Mouse (Mus musculus) testis, postnatal 10 days (tissue): ENCODE results near the gene Gm49380.

Experiments used
- DNase-seq: peaks from one replicate; pipeline ENCODE4 v3.0.0; 2021; ENCODE audit warnings: low spot score

Gene Gm49380

DNA sequence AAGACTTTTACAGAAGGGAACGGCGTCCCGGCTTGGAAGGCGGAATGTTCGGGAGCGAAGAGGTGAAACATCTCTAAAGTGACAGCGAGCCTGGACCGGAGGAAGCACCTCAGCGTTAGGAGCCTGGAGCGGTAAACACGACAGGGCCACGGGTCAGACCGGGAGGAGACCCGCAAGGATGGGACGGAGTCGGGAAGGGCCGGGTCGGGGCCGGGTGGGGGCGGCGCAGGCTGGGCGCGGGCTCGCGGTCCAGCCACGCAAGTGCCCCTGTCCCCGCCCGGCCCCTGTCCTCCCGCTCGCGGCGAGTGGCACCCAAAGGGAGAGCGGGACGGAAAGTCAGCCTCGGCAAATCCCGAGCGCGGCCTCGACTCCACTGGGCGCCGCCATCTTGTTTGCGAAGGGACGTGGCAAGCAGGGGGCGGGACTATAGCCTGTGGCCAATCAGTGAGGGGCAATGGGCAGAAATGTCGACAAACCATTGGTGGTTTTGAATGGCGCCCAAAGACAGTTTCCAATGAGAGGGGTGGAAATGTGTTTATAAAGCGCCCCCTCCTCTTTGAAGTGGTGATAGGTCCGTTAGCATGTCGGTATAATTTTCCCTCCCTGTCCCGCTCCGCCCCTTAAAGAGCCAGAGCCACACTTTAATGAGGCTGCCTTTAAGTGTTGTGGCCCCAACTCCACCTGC lies at the start of gene Gm49380, which contains the start of gene Rnf26:
Gm49380 (minus strand) TSS at position 396 of the 685 bp plus-strand sequence.
Rnf26 (minus strand) TSS at position 413 of the 685 bp plus-strand sequence.
- peak; percentile 98 for DNase-seq

DNA sequence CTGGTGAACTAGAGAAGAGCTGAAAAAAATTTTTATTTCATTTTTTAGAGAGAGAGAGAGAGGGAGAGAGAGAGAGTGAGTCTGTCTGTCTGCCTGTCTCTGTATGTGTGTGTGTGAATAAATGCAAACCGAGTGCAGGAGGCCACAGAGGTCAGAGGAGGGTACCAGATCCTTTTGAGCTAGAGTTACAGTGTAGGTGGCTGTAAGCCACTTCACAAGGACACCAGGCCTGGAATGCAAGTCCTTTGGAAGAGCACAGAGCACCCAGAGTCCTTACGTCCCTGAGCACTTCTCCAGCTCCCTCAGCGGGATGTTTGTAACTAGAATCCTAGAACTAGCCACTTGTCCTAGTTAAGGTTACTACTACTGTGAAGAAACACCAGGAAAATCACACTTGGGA lies 46.6 kb upstream of the Gm49380 start:
- no peak for DNase-seq

DNA sequence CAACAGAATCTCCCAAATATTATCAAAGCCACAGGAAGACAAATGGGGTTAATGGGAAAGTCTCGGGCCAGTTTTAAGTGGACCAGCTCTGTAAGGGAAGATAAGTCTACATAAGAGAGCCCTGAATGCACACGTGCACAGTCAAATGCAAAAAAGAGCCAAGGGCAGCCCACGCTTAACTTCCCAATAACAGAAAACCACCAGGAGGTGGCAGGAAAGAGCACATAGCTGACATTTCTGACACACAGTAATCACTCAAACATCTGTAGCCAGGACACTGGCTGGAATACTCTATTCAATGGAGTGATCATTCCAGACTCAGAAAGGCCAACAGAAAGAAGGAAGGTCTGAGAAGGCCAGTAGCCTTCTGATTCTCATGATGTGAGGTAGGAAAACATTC lies 34.0 kb upstream of the Gm49380 start:
- no peak for DNase-seq

DNA sequence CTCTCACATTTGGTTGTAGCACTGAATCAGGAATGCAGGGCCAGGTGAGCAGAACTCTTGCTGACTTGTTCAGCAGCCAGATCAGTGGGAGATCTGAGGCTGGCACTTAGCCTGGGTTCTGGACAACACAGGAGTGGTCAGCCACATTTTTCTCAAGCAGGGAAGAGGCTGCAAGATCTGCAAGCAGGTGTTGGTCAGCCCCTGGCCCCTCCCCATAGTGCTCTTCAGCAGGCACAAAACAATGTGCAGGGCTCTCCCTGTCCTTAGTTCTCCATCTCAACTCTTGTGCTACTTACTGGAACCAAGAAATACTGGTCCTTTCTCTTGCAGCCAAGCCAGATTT lies 31.4 kb upstream of the Gm49380 start:
- no peak for DNase-seq

DNA sequence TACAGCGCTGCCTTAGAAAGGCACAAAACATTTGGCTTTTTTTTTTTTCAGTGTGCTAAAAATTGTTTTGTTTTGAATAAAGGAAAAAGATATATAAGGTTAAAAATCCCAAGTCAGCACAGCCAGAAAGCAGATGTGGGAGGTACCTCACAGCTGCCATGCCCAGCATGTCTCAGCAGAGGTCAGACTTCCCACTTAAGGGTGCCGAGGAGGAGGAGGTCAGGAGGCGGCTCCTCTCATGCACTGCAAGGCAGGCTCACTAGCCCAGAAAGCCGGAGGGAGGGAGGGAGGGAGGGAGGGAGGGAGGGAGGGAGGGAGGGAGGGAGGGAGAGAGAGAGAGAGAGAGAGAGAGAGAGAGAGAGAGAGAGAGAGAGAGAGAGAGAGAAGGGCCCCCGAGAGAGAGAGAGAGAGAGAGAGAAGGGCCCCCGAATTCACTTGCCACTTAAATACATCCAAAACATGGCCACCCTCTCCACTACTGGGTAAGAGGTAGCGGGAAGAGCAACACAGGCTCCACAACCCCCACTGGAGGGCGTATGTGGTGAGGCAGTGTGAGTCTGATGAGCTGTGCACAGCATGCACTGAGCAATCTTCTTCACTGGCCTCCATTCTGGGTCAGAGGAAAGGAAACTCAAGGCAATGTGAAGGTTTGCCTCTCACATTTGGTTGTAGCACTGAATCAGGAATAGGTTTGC lies 30.9 kb upstream of the Gm49380 start:
- DNase-seq = no peak

DNA sequence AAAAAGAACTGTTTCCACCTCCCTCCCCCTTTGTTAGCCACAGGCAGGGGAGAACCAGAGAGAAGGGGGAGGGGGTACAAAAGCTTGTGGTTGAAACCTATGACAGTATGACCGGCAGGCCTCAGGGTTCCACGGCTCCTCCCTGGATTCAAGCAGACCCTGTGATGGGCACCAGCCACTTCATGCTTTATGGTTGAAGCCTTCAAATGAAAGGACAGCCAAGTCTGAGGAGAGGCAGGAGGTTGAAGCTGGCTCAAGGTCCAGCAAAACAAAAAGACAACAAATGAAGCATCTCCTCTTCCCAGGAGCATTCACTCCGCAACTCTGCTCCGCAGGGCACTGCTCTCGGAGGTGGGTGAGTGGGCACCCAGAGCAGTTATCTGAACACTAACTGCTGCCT lies 30.1 kb upstream of the Gm49380 start:
- DNase-seq = no peak

DNA sequence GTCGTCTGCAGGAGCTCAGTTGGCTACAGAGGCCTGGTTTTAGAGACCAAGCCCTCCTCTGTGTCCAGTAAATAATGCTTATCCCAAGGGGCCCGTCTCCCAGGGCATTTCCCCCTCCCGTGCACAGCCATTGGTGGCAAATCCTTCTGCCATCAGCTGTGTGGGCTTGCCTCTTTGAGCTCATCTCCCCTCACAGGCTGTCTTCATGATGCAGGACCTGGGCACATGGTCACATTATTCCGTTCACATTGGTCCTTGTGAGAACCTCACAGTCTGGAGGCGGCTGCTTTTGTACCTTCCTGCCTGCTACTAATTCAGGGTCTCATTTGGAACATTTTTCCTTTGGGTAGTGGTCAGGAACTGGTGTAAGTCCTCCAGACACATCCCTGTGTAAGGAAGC lies 28.7 kb upstream of the Gm49380 start:
- no peak for DNase-seq

DNA sequence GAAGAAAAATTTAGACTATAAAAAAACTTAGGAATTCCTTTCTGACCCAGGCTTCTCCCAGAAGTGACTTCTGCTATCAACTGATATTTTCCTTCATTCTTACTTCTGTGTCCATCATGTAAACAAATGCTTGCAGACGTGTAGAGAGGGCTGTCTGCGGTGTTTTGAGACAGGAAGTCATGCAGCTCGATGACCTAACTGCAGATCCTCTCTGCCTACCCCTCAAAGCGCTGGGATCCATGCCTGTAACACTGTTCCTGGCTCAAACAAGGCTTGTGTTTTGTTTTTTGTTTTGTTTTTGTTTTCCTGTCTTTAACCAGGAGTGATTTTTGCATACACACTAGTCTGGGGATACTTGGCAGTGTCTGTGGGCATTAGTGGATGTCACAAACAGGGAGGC lies 24.5 kb upstream of the Gm49380 start:
- DNase-seq = no peak

DNA sequence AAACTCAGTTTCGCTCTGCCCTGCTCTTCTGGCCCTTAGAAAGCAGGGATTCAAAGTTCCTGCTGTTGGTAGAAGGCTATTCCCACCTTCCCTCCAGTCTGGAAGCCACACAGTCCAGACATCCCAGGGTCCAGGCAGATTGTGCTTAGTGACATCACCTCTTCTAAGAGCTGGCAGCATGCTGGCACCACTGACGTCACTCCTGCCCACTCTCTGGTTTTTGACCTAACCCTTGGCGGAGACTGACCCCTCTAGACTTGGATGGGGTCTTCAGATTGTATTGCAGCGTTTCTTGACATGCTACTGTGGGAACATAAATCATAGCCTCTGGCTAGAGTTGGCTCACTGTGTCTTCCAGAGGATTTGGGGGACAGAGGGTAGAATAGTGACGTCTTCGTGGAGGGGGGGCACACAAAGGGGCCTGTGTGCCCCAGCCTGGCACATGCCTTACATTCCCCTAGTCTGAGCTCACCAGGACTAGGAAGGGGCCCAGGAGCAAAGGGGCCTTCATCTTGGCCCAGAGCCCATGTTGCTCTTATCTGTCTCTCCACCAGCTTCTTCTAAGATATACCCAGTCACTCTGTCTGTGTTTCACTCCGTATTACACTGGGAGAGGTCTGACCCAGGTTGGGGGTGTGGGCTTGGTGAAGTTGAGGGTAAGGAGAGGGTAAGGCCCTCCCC lies 22.6 kb upstream of the Gm49380 start:
- DNase-seq = no peak

DNA sequence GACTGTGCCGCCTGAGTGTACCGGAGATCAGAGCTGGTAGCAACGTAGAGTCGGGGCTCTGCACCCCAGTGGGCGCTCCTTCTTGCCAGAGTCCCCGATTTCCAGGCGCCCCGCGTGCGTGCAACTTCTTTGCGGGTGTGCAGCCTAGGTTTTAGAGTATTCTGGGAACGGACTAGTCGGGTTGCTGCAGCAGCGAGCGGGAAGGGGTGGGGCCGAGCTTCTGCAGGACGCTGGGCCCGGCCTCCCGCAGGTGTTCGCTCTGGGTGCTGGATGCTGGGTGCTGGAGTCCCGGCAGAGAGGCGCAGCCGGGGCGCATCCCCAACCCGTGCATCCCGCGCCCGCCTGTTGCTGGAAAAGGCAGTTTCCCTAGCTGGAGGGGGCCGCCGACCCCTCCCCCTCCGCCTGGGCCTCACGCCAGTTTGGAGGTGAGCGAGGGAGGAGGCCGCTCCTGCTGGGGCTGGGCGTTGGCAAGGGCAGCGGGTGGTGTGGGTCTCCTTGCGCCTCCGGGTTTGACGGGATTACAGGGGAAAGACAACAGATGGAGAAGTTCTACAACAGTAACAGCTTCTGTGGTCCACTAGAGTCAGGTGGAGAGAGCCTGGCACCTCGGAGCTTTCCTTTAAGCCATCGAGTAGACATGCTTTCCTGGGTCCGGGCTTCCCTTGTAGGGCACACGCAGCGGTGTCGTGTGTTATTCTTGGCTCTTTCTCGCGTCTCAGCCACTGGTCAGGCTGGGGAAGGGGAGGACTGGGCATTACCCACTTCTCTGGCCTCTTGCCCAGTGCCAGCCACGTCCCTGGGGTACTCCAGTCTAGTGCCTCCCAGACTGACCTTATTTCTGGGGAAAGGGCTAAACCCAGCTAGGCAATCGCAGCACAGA lies 21.8 kb upstream of the Gm49380 start:
- peak; percentile 79 for DNase-seq

DNA sequence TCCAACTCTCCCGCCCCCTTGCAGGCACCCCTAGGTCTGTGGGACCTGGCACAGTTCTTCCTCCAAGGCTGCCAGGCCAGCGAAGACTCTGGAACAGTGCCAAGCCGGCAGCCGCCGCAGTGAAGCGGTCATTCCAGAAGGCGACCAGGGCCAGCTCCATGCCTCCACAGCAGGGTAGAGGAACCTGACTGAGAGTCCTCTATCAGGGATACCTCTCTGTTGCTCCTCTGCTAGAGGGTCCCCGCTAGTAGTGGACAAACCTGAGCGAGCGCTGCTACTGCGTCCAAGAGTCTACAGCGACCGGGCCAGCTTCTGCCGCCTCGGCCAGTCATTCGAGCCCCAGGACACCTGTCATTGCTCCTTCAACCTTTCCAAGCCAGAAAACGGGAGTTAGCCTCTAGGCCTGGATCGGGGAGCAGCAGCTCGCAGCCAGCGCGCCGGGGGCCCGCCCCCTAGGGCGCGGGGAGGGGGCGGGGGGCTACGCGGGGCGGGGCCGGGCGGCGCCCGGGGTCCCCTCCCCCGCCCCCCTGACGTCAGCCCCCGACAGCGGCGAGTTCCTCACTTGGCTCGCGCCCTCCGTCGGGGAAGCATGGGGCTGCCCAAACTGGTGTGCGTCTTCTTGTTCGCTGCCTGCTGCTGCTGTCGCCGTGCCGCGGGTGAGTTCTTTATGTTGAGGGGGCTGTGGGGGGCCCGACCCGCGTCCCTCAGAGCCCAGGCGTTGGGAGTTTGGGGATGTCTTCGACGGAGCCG lies 21.0 kb upstream of the Gm49380 start, which contains the start of gene Mcam:
Mcam (plus strand) TSS at position 369 of the 750 bp plus-strand sequence.
- DNase-seq = peak; percentile 81

DNA sequence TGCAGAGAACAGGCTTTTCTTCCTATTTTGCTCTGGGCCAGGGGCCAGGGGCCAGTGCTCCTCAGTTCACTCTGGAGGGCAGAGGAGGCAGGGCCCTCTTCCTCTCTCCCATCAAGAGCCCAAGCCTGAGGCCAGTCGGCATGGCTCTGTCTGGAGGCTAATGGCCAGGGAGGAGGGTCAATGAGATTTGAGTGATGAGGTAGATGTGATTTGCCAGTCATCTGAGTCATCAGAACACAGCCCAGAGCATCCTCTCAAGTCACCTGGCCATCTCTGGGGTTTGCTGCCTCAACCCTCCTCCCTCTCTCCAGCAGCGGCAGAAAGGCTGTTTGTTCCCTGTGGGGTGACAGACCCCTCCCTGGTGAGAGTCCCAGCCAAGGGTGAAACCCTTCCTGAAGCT lies 20.0 kb upstream of the Gm49380 start:
- no peak for DNase-seq

DNA sequence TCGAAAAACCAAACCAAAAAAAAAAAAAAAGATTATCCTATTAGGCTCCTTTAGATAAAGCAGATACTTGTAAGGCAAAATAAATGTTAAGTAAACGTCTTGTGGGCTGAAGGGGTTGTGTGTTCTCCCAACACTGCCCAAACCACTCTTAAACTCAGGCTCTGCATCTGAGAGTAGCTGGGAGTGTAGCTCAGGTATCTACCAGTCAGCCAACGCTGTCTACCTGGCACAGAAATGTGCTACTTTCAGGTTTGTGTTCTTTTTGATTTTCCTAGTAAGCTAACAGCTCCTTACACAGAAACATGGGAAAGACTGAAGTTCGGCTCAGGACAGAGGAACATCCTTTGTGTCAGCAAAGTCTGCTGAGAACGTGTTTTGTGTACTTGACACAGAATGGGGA lies 18.9 kb upstream of the Gm49380 start:
- DNase-seq = no peak

DNA sequence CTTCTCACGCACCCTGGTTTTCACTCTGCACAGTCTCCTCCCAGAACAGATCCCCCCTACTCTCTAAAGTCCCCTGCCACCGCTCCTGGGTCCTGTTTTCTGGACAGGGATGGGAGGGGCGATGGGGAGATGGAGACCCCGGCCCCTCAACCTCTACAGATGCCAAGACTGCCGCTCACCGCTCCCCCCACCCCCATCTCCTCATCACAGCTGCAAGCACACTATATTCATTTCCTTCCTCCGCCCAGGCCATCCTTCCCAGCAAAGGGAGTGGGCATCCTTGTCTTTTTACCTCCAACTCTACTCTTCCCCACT lies 17.9 kb upstream of the Gm49380 start:
- no peak for DNase-seq

DNA sequence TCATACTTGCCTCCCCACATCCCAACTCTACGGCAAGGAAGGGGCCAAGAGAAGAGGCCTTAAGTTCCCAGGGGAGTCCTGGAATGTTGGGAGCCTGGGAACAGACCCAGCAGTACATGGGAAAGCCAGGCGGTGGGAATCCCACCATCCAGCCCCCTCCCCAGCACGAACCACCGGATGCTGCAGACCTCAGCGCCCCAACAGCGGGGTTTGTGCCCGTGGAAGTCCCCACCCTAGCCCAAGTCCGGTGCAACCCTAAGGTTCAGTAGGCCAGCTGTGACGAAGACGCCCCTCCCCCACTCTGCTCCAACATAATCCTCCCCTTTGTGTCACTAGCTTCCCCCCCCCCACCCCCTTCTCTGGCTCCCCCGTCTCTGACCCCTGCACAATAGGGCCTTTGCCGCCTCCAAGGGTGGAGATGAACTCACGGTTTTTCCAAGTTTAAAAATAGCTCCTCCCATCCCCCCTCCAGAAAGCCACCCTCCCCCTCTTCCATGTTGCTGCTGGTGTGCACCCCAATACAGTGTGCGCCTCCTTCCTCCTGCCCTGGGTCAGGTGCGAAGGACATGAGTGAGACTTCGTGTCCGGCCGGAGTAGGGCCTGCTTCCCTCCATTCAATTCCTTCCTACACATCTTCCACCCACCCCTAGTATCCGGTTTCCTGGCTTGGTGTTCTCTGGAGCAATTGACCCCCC lies 17.4 kb upstream of the Gm49380 start:
- DNase-seq = no peak

DNA sequence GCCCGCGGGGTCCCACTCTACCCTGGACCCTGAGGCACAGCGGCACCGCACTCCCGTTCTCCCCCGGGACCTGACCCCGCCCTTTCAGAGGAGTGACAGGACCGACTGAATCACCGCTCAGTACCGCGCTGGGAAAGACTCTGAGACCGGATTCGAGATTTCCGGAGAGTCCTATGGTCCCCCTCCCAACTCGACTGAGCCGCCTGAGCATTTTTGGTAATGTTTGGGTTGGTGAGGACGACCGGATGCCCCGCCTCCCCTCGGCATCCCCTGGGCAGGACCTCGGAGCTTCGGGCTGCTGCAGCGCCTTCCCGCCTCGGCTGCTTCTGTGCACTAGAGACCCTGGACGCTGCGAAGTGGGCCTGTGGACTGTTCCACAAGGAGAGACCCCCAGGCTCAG lies 16.7 kb upstream of the Gm49380 start:
- DNase-seq = peak; percentile 77

DNA sequence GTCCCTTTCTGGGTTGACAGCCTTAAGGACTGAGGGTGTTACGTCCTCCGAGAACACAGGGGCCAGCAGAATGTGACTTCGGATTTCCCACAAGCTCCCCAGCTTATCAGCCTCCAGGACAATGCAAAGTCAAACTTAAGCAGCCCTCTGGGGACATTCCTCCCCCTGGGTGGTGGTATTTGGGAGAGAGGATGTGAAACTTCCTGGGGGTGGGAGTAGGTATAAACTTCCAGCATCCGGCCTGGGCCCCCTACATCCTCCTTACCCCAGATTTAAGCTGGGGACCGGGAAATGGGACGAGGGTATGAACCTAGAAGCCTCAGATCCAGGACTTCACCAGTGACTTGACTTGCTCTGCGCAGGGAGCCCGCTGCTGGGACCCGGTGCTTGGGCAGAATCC lies 16.3 kb upstream of the Gm49380 start:
- DNase-seq = no peak

DNA sequence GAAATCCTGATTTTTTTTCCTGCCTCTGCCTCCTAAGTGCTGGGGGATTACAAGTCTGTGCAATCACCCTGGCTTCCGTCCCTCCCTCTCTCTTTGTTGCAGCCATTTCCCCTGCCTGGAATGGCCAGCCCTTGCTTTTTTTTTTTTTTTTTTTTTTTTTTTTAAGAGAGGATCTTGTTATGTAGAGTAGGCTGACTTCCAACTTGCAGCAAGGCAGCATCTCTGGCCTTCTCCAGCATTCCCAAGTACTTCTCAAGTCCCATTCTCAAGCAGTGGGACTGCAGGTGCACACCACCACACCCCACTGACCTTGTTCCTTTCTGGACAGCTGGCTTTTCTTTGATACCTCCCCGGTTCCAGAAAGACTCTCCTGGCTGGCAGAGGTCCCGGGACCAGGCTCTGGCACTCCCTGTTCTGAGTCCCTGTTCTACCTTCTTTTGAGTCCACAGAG lies 14.1 kb upstream of the Gm49380 start:
- no peak for DNase-seq

DNA sequence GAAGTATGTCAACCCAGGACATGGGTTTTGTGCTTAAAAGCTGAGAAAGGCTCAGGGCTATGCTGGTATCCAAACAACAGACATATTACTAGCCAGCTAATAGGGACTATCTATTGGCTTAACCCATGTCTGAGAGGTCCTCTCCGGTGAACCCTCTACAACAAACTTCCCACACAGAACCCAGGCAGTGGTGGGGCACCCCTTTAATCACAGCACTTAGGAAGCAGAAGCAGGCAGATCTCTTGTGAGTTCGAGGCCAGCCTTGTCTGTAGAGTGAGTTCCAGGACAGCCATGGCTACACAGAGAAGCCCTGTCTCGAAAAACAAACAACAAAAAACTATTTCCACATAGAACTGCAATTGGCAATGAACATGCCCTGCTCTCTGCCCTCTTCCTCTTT lies 13.4 kb upstream of the Gm49380 start:
- DNase-seq = no peak

DNA sequence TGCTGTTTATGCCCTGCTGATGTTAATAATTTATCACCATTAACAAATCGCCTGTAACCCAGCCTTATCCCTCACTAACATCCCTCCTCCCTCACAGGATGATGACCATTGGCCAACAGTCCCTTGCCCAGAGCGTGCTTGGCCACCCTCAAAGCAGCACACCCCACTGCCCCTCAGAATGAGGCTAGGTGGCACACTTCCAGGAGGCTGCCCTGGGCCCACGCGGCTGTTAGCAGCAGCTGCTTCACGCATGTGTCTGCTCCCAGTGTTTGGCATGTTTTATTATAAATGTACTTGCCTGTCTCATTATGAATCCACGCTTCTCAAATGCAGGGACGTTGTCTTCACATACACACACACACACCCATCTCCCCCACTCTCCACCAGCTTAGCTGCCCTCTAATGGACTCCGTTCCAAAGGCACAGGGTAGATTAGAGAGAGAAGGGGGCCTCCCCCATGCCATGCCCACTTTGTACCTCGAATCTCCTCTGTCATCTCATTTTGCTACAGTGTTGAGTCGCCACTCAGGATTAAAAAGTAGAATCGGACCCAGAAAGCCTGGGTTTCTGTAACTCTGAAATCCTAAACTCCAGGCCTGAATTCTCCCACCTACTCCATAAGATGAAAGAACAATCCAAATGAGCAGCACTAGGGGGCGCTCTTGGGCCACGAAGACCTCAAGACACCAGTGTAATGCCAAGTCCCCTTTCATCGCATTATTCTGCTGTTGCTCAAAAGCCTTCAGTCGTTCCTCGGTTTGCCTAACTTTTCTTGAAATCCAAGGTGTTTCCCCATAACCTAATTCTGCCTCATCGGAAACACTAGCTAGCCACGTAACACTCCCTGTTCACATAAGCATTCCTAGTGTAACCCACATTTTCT lies 12.5 kb upstream of the Gm49380 start:
- DNase-seq = peak; percentile 88
